Mouse (Mus musculus): ENCODE measurements around the gene Rab11fip3. TPM values are rescaled to one million over a fixed set of nuclear protein-coding genes. Genes with fewer than 3 reads are reported as not detected.
"Not testable (repeated sequence)": the region's sequence is repeated elsewhere in the genome, so short reads cannot be mapped to it uniquely, and the experiment has no call there.

Gene Rab11fip3
- polyA plus RNA-seq, 1 experiment = 26.2 TPM

- H3K4me3 ChIP-seq (ENCODE audit: control insufficient read depth, insufficient read depth, low read length) = no peak overlapping the region
- 92% methylated on average over 4 of the region's 4 CpGs for WGBS
- H3K4me1 ChIP-seq (replicated peaks; ENCODE audit: control insufficient read depth, insufficient read depth, low read length) = no peaks in the 10 kb centered on the region
- TF ChIP-seq CTCF (IDR thresholded peaks at IDR 0.05; ENCODE audit: borderline replicate concordance, control insufficient read depth, extremely low read depth, insufficient read depth, low read length, poor library complexity) (no peak), POLR2A (IDR thresholded peaks at IDR 0.05; ENCODE audit: control insufficient read depth, extremely low read depth, insufficient read depth, low read length, poor library complexity) (no peak)
- no peaks in the 10 kb centered on the region for H3K36me3 ChIP-seq (ENCODE audit: control insufficient read depth, insufficient read depth, low read length)
- no peaks in the 10 kb centered on the region for H3K27me3 ChIP-seq (ENCODE audit: control insufficient read depth, insufficient read depth, low read length)
- DNase-seq = no peak
- H3K27ac ChIP-seq (ENCODE audit: control insufficient read depth, insufficient read depth, low read length) = no peak overlapping the region
Measured at GRCm38 (mm10) chr17:26101478-26101877, 32.1 kb upstream of the Rab11fip3 start.

DNA sequence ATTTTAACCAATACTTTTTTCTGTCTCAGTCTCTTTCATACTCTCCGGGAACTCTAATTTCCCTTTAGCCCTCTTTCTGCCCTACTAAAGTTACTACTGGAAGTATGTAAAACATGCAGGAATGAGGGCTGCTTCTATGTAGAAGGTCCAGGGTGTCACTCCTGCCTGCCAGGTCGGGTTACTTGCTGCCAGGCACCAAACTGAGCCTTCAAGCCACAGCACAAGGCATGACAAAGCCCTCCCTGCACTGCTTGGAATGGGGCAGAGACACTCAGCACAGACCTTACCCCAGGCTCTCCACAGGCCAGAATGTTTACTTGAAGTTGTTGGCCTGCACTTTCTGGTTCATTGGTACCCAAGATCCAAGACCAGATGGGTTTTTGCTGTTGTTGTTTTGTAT lies 30.8 kb upstream of the Rab11fip3 start:
- TF ChIP-seq POLR2A (IDR thresholded peaks at IDR 0.05; ENCODE audit: control insufficient read depth, extremely low read depth, insufficient read depth, low read length, poor library complexity) (no peak), CTCF (IDR thresholded peaks at IDR 0.05; ENCODE audit: borderline replicate concordance, control insufficient read depth, extremely low read depth, insufficient read depth, low read length, poor library complexity) (no peak)
- DNase-seq = no peak
- WGBS = 64% methylated on average over 2 of the region's 2 CpGs
- H3K4me1 ChIP-seq (replicated peaks; ENCODE audit: control insufficient read depth, insufficient read depth, low read length) = peaks cover 4% of the 10 kb centered on the region
- no peak overlapping the region for H3K4me3 ChIP-seq (ENCODE audit: control insufficient read depth, insufficient read depth, low read length)
- no peaks in the 10 kb centered on the region for H3K36me3 ChIP-seq (ENCODE audit: control insufficient read depth, insufficient read depth, low read length)
- no peak overlapping the region for H3K27ac ChIP-seq (ENCODE audit: control insufficient read depth, insufficient read depth, low read length)
- H3K27me3 ChIP-seq (ENCODE audit: control insufficient read depth, insufficient read depth, low read length) = no peaks in the 10 kb centered on the region

GRCm38 (mm10) chr17:26099316-26099715 lies 30.0 kb upstream of the Rab11fip3 start:
- H3K4me1 ChIP-seq (replicated peaks; ENCODE audit: control insufficient read depth, insufficient read depth, low read length) = peaks cover 13% of the 10 kb centered on the region
- H3K27me3 ChIP-seq (ENCODE audit: control insufficient read depth, insufficient read depth, low read length); H3K27ac ChIP-seq (ENCODE audit: control insufficient read depth, insufficient read depth, low read length); H3K36me3 ChIP-seq (ENCODE audit: control insufficient read depth, insufficient read depth, low read length); H3K4me3 ChIP-seq (ENCODE audit: control insufficient read depth, insufficient read depth, low read length); DNase-seq: not testable (repeated sequence)
- 51% methylated on average over 3 of the region's 3 CpGs for WGBS

DNA sequence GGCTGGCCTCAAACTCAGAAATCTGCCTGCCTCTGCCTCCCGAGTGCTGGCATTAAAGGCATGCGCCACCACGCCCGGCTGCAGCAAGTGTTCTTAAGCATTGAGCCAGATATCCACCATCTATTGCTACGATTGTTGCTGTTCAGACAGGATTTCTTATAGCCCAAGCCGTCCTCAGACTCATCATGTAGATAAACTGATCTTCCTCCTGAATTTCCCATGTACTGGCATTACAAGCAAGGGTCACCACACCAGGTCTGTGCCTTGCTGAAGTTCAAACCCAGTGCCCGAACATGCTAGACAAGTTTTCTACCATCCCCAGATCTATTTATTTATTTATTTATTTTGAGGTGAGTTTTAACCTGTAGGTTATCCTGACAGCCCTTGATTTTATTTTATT lies 29.1 kb upstream of the Rab11fip3 start:
- Histone ChIP-seq H3K4me3 (ENCODE audit: control insufficient read depth, insufficient read depth, low read length) (no peak overlapping the region), H3K27ac (ENCODE audit: control insufficient read depth, insufficient read depth, low read length) (no peak overlapping the region), H3K4me1 (replicated peaks; ENCODE audit: control insufficient read depth, insufficient read depth, low read length) (peaks cover 17% of the 10 kb centered on the region), H3K27me3 (ENCODE audit: control insufficient read depth, insufficient read depth, low read length) (no peaks in the 10 kb centered on the region), H3K36me3 (ENCODE audit: control insufficient read depth, insufficient read depth, low read length) (no peaks in the 10 kb centered on the region)
- WGBS = 96% methylated on average over 7 of the region's 7 CpGs
- no peak for DNase-seq
- TF ChIP-seq POLR2A (IDR thresholded peaks at IDR 0.05; ENCODE audit: control insufficient read depth, extremely low read depth, insufficient read depth, low read length, poor library complexity) (no peak), CTCF (IDR thresholded peaks at IDR 0.05; ENCODE audit: borderline replicate concordance, control insufficient read depth, extremely low read depth, insufficient read depth, low read length, poor library complexity) (no peak)

DNA sequence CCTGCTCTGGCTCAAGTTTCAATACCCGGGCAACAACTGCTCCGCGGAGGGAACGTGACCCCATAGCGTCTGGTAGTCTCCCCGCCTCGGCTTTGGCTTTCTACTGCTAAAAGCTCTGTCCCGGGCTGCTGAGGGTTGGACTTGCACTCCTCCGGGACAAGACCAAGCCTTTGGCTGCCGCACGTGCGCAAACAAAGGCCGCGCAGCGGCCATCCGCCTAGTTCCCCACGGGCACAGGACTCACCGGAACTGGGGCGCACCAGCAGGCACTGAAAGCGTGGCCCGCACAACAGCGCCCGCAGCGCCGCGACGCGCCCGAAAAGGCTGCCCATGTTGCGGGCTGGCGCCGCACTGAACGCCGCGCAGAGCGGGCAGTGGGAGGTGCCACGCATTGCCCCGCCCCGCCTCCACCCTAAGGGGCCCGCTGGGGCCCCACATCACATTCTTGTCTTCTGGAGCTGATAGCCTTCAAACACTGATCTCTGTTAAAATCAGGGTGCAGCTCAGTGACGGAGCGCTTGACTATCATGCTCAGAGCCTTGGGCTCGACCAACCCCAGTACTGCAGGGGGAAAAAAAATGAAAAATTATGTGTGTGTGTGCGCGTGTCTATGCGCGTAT lies 25.9 kb upstream of the Rab11fip3 start, which contains the start of gene Nme4:
Gene Nme4, minus strand, starts transcription at position 482 of the 620 bp plus-strand sequence.
- H3K36me3 ChIP-seq (ENCODE audit: control insufficient read depth, insufficient read depth, low read length) = no peaks in the 10 kb centered on the region
- 3% methylated on average over 47 of the region's 47 CpGs for WGBS
- peak; percentile 54 for DNase-seq
- H3K4me1 ChIP-seq (replicated peaks; ENCODE audit: control insufficient read depth, insufficient read depth, low read length) = peaks cover 17% of the 10 kb centered on the region
- peak within 1 kb of the TSS; percentile 49 for H3K4me3 ChIP-seq (ENCODE audit: control insufficient read depth, insufficient read depth, low read length)
- no peak within 1 kb of the TSS for H3K27ac ChIP-seq (ENCODE audit: control insufficient read depth, insufficient read depth, low read length)
- TF ChIP-seq POLR2A (IDR thresholded peaks at IDR 0.05; ENCODE audit: control insufficient read depth, extremely low read depth, insufficient read depth, low read length, poor library complexity) (no peak), CTCF (IDR thresholded peaks at IDR 0.05; ENCODE audit: borderline replicate concordance, control insufficient read depth, extremely low read depth, insufficient read depth, low read length, poor library complexity) (no peak)
- H3K27me3 ChIP-seq (ENCODE audit: control insufficient read depth, insufficient read depth, low read length) = no peaks in the 10 kb centered on the region

DNA sequence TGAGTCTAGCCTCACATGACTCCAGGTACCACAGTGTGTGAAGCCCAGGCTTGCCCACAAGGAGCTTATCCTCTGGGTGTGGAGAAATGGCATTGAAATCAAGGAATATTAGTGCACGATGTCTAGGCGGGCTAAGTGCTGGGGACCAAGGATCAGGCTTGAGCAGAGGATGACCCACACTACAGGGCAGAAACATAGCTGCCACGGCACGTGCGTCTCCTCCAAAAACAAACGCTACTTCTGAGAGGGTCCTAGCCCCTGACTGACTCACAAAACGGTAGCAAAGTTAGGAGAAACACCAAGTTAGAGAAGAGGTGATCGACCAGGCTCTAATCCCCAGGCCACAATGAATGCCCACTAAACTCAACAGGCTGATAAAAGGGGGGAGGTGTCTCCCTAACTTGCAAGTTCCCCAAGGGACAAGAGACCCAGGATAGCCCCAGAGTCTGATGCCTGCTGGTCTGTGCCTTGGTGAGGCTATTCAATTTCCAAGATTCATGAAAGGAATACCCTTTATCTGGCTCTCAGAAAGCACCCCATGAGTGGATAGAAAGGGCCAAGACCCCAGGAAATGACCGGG lies 25.3 kb upstream of the Rab11fip3 start:
- TF ChIP-seq CTCF (IDR thresholded peaks at IDR 0.05; ENCODE audit: borderline replicate concordance, control insufficient read depth, extremely low read depth, insufficient read depth, low read length, poor library complexity) (no peak), POLR2A (IDR thresholded peaks at IDR 0.05; ENCODE audit: control insufficient read depth, extremely low read depth, insufficient read depth, low read length, poor library complexity) (no peak)

More for the DNA sequence above, 25.3 kb upstream of the Rab11fip3 start:
- no peak overlapping the region for H3K27ac ChIP-seq (ENCODE audit: control insufficient read depth, insufficient read depth, low read length)
- no peak for DNase-seq
- WGBS = 59% methylated on average over 9 of the region's 9 CpGs
- no peaks in the 10 kb centered on the region for H3K36me3 ChIP-seq (ENCODE audit: control insufficient read depth, insufficient read depth, low read length)
- peaks cover 17% of the 10 kb centered on the region for H3K4me1 ChIP-seq (replicated peaks; ENCODE audit: control insufficient read depth, insufficient read depth, low read length)
- peak overlapping the region; percentile 49 for H3K4me3 ChIP-seq (ENCODE audit: control insufficient read depth, insufficient read depth, low read length)
- no peaks in the 10 kb centered on the region for H3K27me3 ChIP-seq (ENCODE audit: control insufficient read depth, insufficient read depth, low read length)
